ENCODE assay signal across 9 mouse cellular contexts in the genomic region with DNA sequence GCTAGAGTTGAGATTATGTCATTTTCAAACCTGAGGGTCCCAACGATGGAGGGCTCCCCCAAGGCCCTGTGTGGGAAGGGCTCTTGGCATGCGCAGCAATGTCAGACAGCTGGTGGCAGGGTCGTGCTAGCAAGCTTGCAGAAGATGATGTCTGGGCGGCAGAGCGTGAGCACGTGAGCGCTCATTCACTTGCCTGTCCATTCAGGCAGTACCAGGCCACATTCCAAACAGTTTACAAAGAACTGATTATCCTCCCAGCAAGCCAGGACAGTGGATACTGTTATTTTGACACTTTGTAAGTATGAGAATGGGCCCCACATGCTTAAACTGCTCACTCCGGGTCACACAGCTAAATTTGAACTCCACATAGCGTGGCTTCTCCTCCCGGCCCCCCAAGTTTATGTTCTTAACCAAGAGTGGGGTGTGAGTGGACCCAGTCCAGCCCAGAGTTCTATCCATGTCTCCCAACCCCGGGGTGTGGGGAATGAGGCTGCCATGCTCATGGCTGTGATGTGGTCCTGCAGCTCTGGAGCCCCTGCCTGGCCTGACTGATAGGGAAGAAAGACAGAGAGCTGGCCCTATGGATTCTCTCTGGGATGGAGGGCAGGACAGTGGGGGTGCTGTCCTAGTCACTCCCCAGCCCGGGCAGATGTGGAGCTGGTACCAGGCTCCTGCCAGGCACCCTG. TPM values are rescaled to one million over a fixed set of nuclear protein-coding genes. Genes with fewer than 3 reads are reported as not detected.
DNase-seq lines count a peak whose midpoint lies in the region; ATAC-seq lines count a peak whose summit lies in the region.
"Had no signal": no experiment of that assay in that cellular context is flagged by ENCODE, and none has a peak within 500 bp of the region (broad histone marks: within the 10 kb centered on the region; RNA-seq: fewer than 3 reads in every experiment).

No protein-coding gene starts in this region.

- no peak overlapping the region for H3K4me3 ChIP-seq in kidney, embryonic 14.5 days (ENCODE audit: low read length)
- H3K4me3 ChIP-seq in heart, embryonic 16.5 days (ENCODE audit: low read length) = no peak overlapping the region
- H3K4me3 ChIP-seq in midbrain, embryonic 10.5 days = no peak overlapping the region
- H3K4me3 ChIP-seq: megakaryocyte, embryonic 14.5 days had no signal

- H3K9me3 ChIP-seq in kidney, embryonic 14.5 days (ENCODE audit: control insufficient read depth, low read length) = no peaks in the 10 kb centered on the region
- no peaks in the 10 kb centered on the region for H3K9me3 ChIP-seq in heart, embryonic 16.5 days (replicated peaks; ENCODE audit: control insufficient read depth, low read length)
- H3K9me3 ChIP-seq in midbrain, embryonic 10.5 days (replicated peaks) = no peaks in the 10 kb centered on the region
- H3K9me3 ChIP-seq: megakaryocyte, embryonic 14.5 days had no signal

- no peak overlapping the region for H3K9ac ChIP-seq in kidney, embryonic 14.5 days (ENCODE audit: low read depth, low read length)
- no peak overlapping the region for H3K9ac ChIP-seq in heart, embryonic 16.5 days (ENCODE audit: low read length)

- H3K36me3 ChIP-seq in kidney, embryonic 14.5 days (ENCODE audit: control insufficient read depth, insufficient read depth, low read length) = no peaks in the 10 kb centered on the region
- no peaks in the 10 kb centered on the region for H3K36me3 ChIP-seq in heart, embryonic 16.5 days (ENCODE audit: control insufficient read depth, insufficient read depth)
- H3K36me3 ChIP-seq in midbrain, embryonic 10.5 days = no peaks in the 10 kb centered on the region

- peaks cover 39% of the 10 kb centered on the region for H3K4me1 ChIP-seq in kidney, embryonic 14.5 days (ENCODE audit: control insufficient read depth, insufficient read depth, low read length)
- H3K4me1 ChIP-seq in heart, embryonic 16.5 days (ENCODE audit: control insufficient read depth, insufficient read depth, low read length) = peaks cover 24% of the 10 kb centered on the region
- H3K4me1 ChIP-seq in midbrain, embryonic 10.5 days = peaks cover 70% of the 10 kb centered on the region

- DNase-seq in kidney, adult 9 months = no peak
- DNase-seq in brain, adult 2 months (ENCODE audit: low read depth, low spot score) = peak; percentile 90
- DNase-seq in midbrain, embryonic 10.5 days (ENCODE audit: low spot score) = no peak
- DNase-seq in spleen, postnatal 14 days (ENCODE audit: low spot score in 2 of 2) = no peak
- no peak for DNase-seq in cerebellum, adult 11-12 months
- no peak for DNase-seq in natural killer cell, adult 2 months (ENCODE audit: low spot score in 2 of 2)

- ATAC-seq in kidney, embryonic 14.5 days (ENCODE audit: low FRiP score, low TSS enrichment) = peak; percentile 2; the same call in 1 of the 2 replicates
- peak; percentile 45 for ATAC-seq in heart, embryonic 16.5 days (replicated peaks; ENCODE audit: extremely low read depth, insufficient read depth, low FRiP score)

- no peaks in the 10 kb centered on the region for H3K27me3 ChIP-seq in kidney, embryonic 14.5 days (ENCODE audit: control insufficient read depth, insufficient read depth, low read length)
- peaks cover 9% of the 10 kb centered on the region for H3K27me3 ChIP-seq in heart, embryonic 16.5 days (ENCODE audit: control insufficient read depth, insufficient read depth, low read length)
- H3K27me3 ChIP-seq in midbrain, embryonic 10.5 days (ENCODE audit: low read depth, poor library complexity, severe bottlenecking) = peaks cover 10% of the 10 kb centered on the region; the same call in 1 of the 2 replicates

- H3K4me2 ChIP-seq in kidney, embryonic 14.5 days (replicated peaks; ENCODE audit: low read depth, low read length) = no peak overlapping the region
- H3K4me2 ChIP-seq in heart, embryonic 16.5 days (ENCODE audit: low read depth, low read length) = 0 out of 2 replicates have a peak overlapping the region, but pooled peaks have one; percentile 13

- 41% methylated on average over 12 of the region's 12 CpGs for WGBS in kidney, embryonic 14.5 days
- 17% methylated on average over 12 of the region's 12 CpGs for WGBS in heart, embryonic 16.5 days
- 31% methylated on average over 12 of the region's 12 CpGs for WGBS in midbrain, embryonic 10.5 days

- H3K27ac ChIP-seq in kidney, embryonic 14.5 days (ENCODE audit: low read depth, low read length) = peak overlapping the region; percentile 44; the same call in 1 of the 2 replicates
- H3K27ac ChIP-seq in heart, embryonic 16.5 days (ENCODE audit: low read length) = peak overlapping the region; percentile 74
- peak overlapping the region; percentile 83 for H3K27ac ChIP-seq in midbrain, embryonic 10.5 days (replicated peaks)

RNA-seq across cellular contexts. Expression of a gene that starts 34.7 kb away (rescaled TPM):
- polyA plus RNA-seq in kidney, embryonic 14.5 days (2014; fragmentation: Nextera tagmentation; extraction: Ambion mirVana) = 35.0 and 69.0 TPM in 2 replicates
- 57.2 and 69.2 TPM in 2 replicates for polyA plus RNA-seq in heart, embryonic 16.5 days (2015; fragmentation: Nextera tagmentation; extraction: Ambion mirVana)
- 31.6 and 31.7 TPM in 2 replicates for polyA plus RNA-seq in midbrain, embryonic 10.5 days (2016; fragmentation: Nextera tagmentation; extraction: Ambion mirVana)
